Mouse (Mus musculus): ENCODE results near the gene Dnah12. TPM values are rescaled to one million over a fixed set of nuclear protein-coding genes. Genes with fewer than 3 reads are reported as not detected.

Dnah12 gene
- polyA plus RNA-seq, 1 experiment from 2014 or later, result 0.28 TPM

- H3K27ac ChIP-seq, result no peak overlapping the region
- H3K27me3 ChIP-seq (replicated peaks), result no peaks in the 10 kb centered on the region
- no peak overlapping the region for H3K4me2 ChIP-seq
- H3K4me1 ChIP-seq, result no peaks in the 10 kb centered on the region
- no peak for ATAC-seq (replicated peaks)
- H3K9ac ChIP-seq, result no peak overlapping the region
- peaks cover 5% of the 10 kb centered on the region; the same call in 1 of the 2 replicates for H3K9me3 ChIP-seq
- H3K36me3 ChIP-seq (replicated peaks), result no peaks in the 10 kb centered on the region
- 84% methylated on average over 8 of the region's 8 CpGs for WGBS
- H3K4me3 ChIP-seq, result no peak overlapping the region
These were observed 65.5 kb downstream of the Dnah12 start for GRCm38 (mm10) chr14:26758566-26758965.

GRCm38 (mm10) chr14:26764827-26765226 lies 71.8 kb downstream of the Dnah12 start:
- ATAC-seq (replicated peaks), result no peak
- Histone ChIP-seq H3K9ac (no peak overlapping the region), H3K4me2 (no peak overlapping the region), H3K9me3 (peaks cover 5% of the 10 kb centered on the region; the same call in 1 of the 2 replicates), H3K4me3 (no peak overlapping the region), H3K27me3 (replicated peaks) (no peaks in the 10 kb centered on the region), H3K36me3 (replicated peaks) (no peaks in the 10 kb centered on the region), H3K27ac (no peak overlapping the region), H3K4me1 (no peaks in the 10 kb centered on the region)
- 82% methylated on average over 6 of the region's 6 CpGs for WGBS

- 81% methylated on average over 4 of the region's 4 CpGs for WGBS
These were observed 75.1 kb downstream of the Dnah12 start for GRCm38 (mm10) chr14:26768195-26768594.

GRCm38 (mm10) chr14:26773536-26773935 lies 80.5 kb downstream of the Dnah12 start:
- Histone ChIP-seq H3K9ac (no peak overlapping the region), H3K36me3 (replicated peaks) (no peaks in the 10 kb centered on the region), H3K4me3 (no peak overlapping the region), H3K27ac (no peak overlapping the region), H3K4me2 (no peak overlapping the region), H3K4me1 (no peaks in the 10 kb centered on the region), H3K27me3 (replicated peaks) (no peaks in the 10 kb centered on the region), H3K9me3 (no peaks in the 10 kb centered on the region)
- no peak for ATAC-seq (replicated peaks)
- 72% methylated on average over 4 of the region's 4 CpGs for WGBS

More at GRCm38 (mm10) chr14:26768195-26768594, 75.1 kb downstream of the Dnah12 start:
- Histone ChIP-seq H3K9me3 (peaks cover 2% of the 10 kb centered on the region; the same call in 1 of the 2 replicates), H3K27me3 (replicated peaks) (no peaks in the 10 kb centered on the region), H3K27ac (no peak overlapping the region), H3K4me2 (no peak overlapping the region), H3K4me1 (no peaks in the 10 kb centered on the region), H3K4me3 (no peak overlapping the region), H3K9ac (no peak overlapping the region), H3K36me3 (replicated peaks) (no peaks in the 10 kb centered on the region)
- no peak for ATAC-seq (replicated peaks)

GRCm38 (mm10) chr14:26783731-26784130 lies 90.7 kb downstream of the Dnah12 start:
- no peak for ATAC-seq (replicated peaks)

GRCm38 (mm10) chr14:26785695-26786094 lies 92.6 kb downstream of the Dnah12 start:
- no peak for ATAC-seq (replicated peaks)
- 41% methylated on average over 4 of the region's 4 CpGs for WGBS
- Histone ChIP-seq H3K36me3 (replicated peaks) (no peaks in the 10 kb centered on the region), H3K4me2 (no peak overlapping the region), H3K4me3 (no peak overlapping the region), H3K4me1 (no peaks in the 10 kb centered on the region), H3K27me3 (replicated peaks) (no peaks in the 10 kb centered on the region), H3K9me3 (no peaks in the 10 kb centered on the region; the same call in 1 of the 2 replicates), H3K27ac (no peak overlapping the region), H3K9ac (no peak overlapping the region)

More at GRCm38 (mm10) chr14:26783731-26784130, 90.7 kb downstream of the Dnah12 start:
- no peaks in the 10 kb centered on the region; the same call in 1 of the 2 replicates for H3K9me3 ChIP-seq
- 79% methylated on average over 4 of the region's 4 CpGs for WGBS
- H3K4me3 ChIP-seq, result no peak overlapping the region
- H3K4me1 ChIP-seq, result no peaks in the 10 kb centered on the region
- H3K27ac ChIP-seq, result no peak overlapping the region
- no peak overlapping the region for H3K4me2 ChIP-seq
- H3K36me3 ChIP-seq (replicated peaks), result no peaks in the 10 kb centered on the region
- no peaks in the 10 kb centered on the region for H3K27me3 ChIP-seq (replicated peaks)
- H3K9ac ChIP-seq, result no peak overlapping the region

- no peak overlapping the region for H3K27ac ChIP-seq
- H3K9ac ChIP-seq, result no peak overlapping the region
- no peak overlapping the region for H3K4me3 ChIP-seq
- H3K27me3 ChIP-seq (replicated peaks), result no peaks in the 10 kb centered on the region
- no peak overlapping the region for H3K4me2 ChIP-seq
- no peaks in the 10 kb centered on the region for H3K9me3 ChIP-seq
- WGBS, result 96% methylated on average over 2 of the region's 2 CpGs
- ATAC-seq (replicated peaks), result no peak
- no peaks in the 10 kb centered on the region for H3K36me3 ChIP-seq (replicated peaks)
- no peaks in the 10 kb centered on the region for H3K4me1 ChIP-seq
These were observed 101.4 kb downstream of the Dnah12 start for GRCm38 (mm10) chr14:26794431-26794830.

GRCm38 (mm10) chr14:26798330-26798729 lies 105.3 kb downstream of the Dnah12 start:
- Histone ChIP-seq H3K27me3 (replicated peaks) (no peaks in the 10 kb centered on the region), H3K36me3 (replicated peaks) (no peaks in the 10 kb centered on the region), H3K4me1 (no peaks in the 10 kb centered on the region), H3K4me2 (no peak overlapping the region), H3K4me3 (no peak overlapping the region), H3K9me3 (no peaks in the 10 kb centered on the region), H3K27ac (no peak overlapping the region), H3K9ac (no peak overlapping the region)
- 90% methylated on average over 3 of the region's 3 CpGs for WGBS
- no peak for ATAC-seq (replicated peaks)

GRCm38 (mm10) chr14:26799286-26799685 lies 106.2 kb downstream of the Dnah12 start:
- no peaks in the 10 kb centered on the region for H3K36me3 ChIP-seq (replicated peaks)
- ATAC-seq (replicated peaks), result no peak
- H3K9me3 ChIP-seq, result no peaks in the 10 kb centered on the region
- no peak overlapping the region for H3K9ac ChIP-seq
- no peak overlapping the region for H3K4me2 ChIP-seq
- 83% methylated on average over 3 of the region's 3 CpGs for WGBS
- no peaks in the 10 kb centered on the region for H3K4me1 ChIP-seq
- no peak overlapping the region for H3K4me3 ChIP-seq
- H3K27me3 ChIP-seq (replicated peaks), result no peaks in the 10 kb centered on the region
- no peak overlapping the region for H3K27ac ChIP-seq

GRCm38 (mm10) chr14:26805500-26805899 lies 112.4 kb downstream of the Dnah12 start:
- Histone ChIP-seq H3K4me2 (no peak overlapping the region), H3K27ac (no peak overlapping the region)
- WGBS, result 80% methylated on average over 7 of the region's 7 CpGs

GRCm38 (mm10) chr14:26812734-26813133 lies 119.7 kb downstream of the Dnah12 start:
- Histone ChIP-seq H3K9me3 (no peaks in the 10 kb centered on the region), H3K4me3 (no peak overlapping the region), H3K9ac (no peak overlapping the region), H3K4me2 (no peak overlapping the region), H3K27me3 (replicated peaks) (no peaks in the 10 kb centered on the region), H3K36me3 (replicated peaks) (no peaks in the 10 kb centered on the region), H3K27ac (no peak overlapping the region), H3K4me1 (no peaks in the 10 kb centered on the region)
- WGBS, result 89% methylated on average over 11 of the region's 11 CpGs
- no peak for ATAC-seq (replicated peaks)

More at GRCm38 (mm10) chr14:26805500-26805899, 112.4 kb downstream of the Dnah12 start:
- Histone ChIP-seq H3K9ac (no peak overlapping the region), H3K36me3 (replicated peaks) (no peaks in the 10 kb centered on the region), H3K4me3 (no peak overlapping the region), H3K4me1 (no peaks in the 10 kb centered on the region), H3K27me3 (replicated peaks) (no peaks in the 10 kb centered on the region), H3K9me3 (no peaks in the 10 kb centered on the region)
- ATAC-seq (replicated peaks), result no peak

- Histone ChIP-seq H3K36me3 (replicated peaks) (no peaks in the 10 kb centered on the region), H3K4me2 (no peak overlapping the region), H3K27ac (no peak overlapping the region), H3K4me3 (no peak overlapping the region), H3K27me3 (replicated peaks) (no peaks in the 10 kb centered on the region), H3K9ac (no peak overlapping the region), H3K4me1 (no peaks in the 10 kb centered on the region), H3K9me3 (no peaks in the 10 kb centered on the region)
- no peak for ATAC-seq (replicated peaks)
- WGBS, result 94% methylated on average over 2 of the region's 2 CpGs
These were observed 120.8 kb downstream of the Dnah12 start for GRCm38 (mm10) chr14:26813871-26814270.

GRCm38 (mm10) chr14:26814908-26815307 lies 121.8 kb downstream of the Dnah12 start:
- ATAC-seq (replicated peaks), result no peak
- no peak overlapping the region for H3K4me2 ChIP-seq
- no peaks in the 10 kb centered on the region for H3K9me3 ChIP-seq
- H3K4me3 ChIP-seq, result no peak overlapping the region
- H3K4me1 ChIP-seq, result no peaks in the 10 kb centered on the region
- H3K27ac ChIP-seq, result no peak overlapping the region
- 52% methylated on average over 3 of the region's 3 CpGs for WGBS
- no peaks in the 10 kb centered on the region for H3K27me3 ChIP-seq (replicated peaks)
- no peaks in the 10 kb centered on the region for H3K36me3 ChIP-seq (replicated peaks)
- no peak overlapping the region for H3K9ac ChIP-seq
